Mouse (Mus musculus): ENCODE measurements around the gene Olfr1537. TPM values are rescaled to one million over a fixed set of nuclear protein-coding genes. Genes with fewer than 3 reads are reported as not detected.

Gene Olfr1537
- not detected in 2 replicates for polyA plus RNA-seq (2016; fragmentation: Nextera tagmentation; extraction: Ambion mirVana)

GRCm38 (mm10) chr9:39249894-39250293 is at the start of gene Olfr1537:
Olfr1537 (minus strand) TSS chr9:39249994.
- no peaks in the 10 kb centered on the region for H3K9me3 ChIP-seq (replicated peaks)
- WGBS = 80% methylated on average over 1 of the region's 1 CpGs
- no peaks in the 10 kb centered on the region for H3K4me1 ChIP-seq
- no peak within 1 kb of the TSS for H3K9ac ChIP-seq
- no peak within 1 kb of the TSS for H3K27ac ChIP-seq
- no peak within 1 kb of the TSS for H3K4me2 ChIP-seq (replicated peaks)
- no peak for ATAC-seq (ENCODE audit: low FRiP score)
- no peak within 1 kb of the TSS for H3K4me3 ChIP-seq
- H3K36me3 ChIP-seq = no peaks in the 10 kb centered on the region
- no peaks in the 10 kb centered on the region for H3K27me3 ChIP-seq

DNA sequence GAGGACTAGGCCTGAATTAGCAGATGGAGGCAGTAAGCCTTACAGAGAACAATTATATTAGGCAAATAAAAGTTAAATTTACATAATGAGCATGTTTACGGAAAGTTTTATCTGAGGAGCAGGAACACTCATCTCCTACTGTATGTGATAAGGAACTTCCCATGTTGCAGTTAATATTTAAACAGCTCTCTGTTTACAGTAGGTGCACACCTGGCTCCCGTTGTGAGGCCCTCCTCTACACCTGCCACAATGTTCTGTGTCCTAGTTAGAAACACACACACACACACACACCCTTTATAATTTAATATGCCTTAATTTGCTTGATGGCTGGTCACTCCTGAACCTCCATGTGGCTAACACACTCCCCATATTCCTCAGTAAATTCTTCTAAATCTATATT is 37.3 kb upstream of the Olfr1537 start:
- Histone ChIP-seq H3K27me3 (no peaks in the 10 kb centered on the region), H3K9me3 (replicated peaks) (no peaks in the 10 kb centered on the region), H3K36me3 (no peaks in the 10 kb centered on the region), H3K27ac (no peak overlapping the region), H3K9ac (no peak overlapping the region), H3K4me3 (no peak overlapping the region), H3K4me2 (replicated peaks) (no peak overlapping the region), H3K4me1 (no peaks in the 10 kb centered on the region)
- WGBS = 88% methylated on average over 2 of the region's 2 CpGs
- no peak for ATAC-seq (ENCODE audit: low FRiP score)

GRCm38 (mm10) chr9:39276718-39277117 is 26.9 kb upstream of the Olfr1537 start, which contains the start of gene Olfr945:
Olfr945 (minus strand) TSS chr9:39276818.
- H3K9me3 ChIP-seq (replicated peaks) = no peaks in the 10 kb centered on the region
- no peak within 1 kb of the TSS for H3K4me3 ChIP-seq
- H3K36me3 ChIP-seq = no peaks in the 10 kb centered on the region
- H3K4me1 ChIP-seq = no peaks in the 10 kb centered on the region
- ATAC-seq (ENCODE audit: low FRiP score) = no peak
- no peak within 1 kb of the TSS for H3K9ac ChIP-seq
- no peak within 1 kb of the TSS for H3K27ac ChIP-seq
- no peak within 1 kb of the TSS for H3K4me2 ChIP-seq (replicated peaks)
- WGBS = 88% methylated on average over 3 of the region's 3 CpGs
- H3K27me3 ChIP-seq = no peaks in the 10 kb centered on the region

GRCm38 (mm10) chr9:39201620-39202019 is 48.2 kb downstream of the Olfr1537 start, which contains the start of gene Olfr944:
Olfr944 (plus strand) TSS chr9:39201920.
- Histone ChIP-seq H3K4me3 (no peak within 1 kb of the TSS), H3K9ac (no peak within 1 kb of the TSS), H3K36me3 (no peaks in the 10 kb centered on the region), H3K4me2 (replicated peaks) (no peak within 1 kb of the TSS), H3K27me3 (no peaks in the 10 kb centered on the region), H3K9me3 (replicated peaks) (no peaks in the 10 kb centered on the region), H3K27ac (no peak within 1 kb of the TSS), H3K4me1 (no peaks in the 10 kb centered on the region)
- ATAC-seq (ENCODE audit: low FRiP score) = no peak

Other genes with a start within 250 kb of the Olfr1537 start
- not detected in 2 replicates for gene Olfr146, start 226.6 kb downstream of the Olfr1537 start, polyA plus RNA-seq (2016; fragmentation: Nextera tagmentation; extraction: Ambion mirVana)
- gene Olfr937, start 185.0 kb downstream of the Olfr1537 start, polyA plus RNA-seq (2016; fragmentation: Nextera tagmentation; extraction: Ambion mirVana) = not detected in 2 replicates
- gene Olfr938, start 171.1 kb downstream of the Olfr1537 start, polyA plus RNA-seq (2016; fragmentation: Nextera tagmentation; extraction: Ambion mirVana) = not detected in 2 replicates
- gene Olfr27, start 121.9 kb downstream of the Olfr1537 start, polyA plus RNA-seq (2016; fragmentation: Nextera tagmentation; extraction: Ambion mirVana) = not detected in 2 replicates
- gene Olfr943, start 83.7 kb downstream of the Olfr1537 start, polyA plus RNA-seq (2016; fragmentation: Nextera tagmentation; extraction: Ambion mirVana) = not detected in 2 replicates
- gene Olfr944, start 48.1 kb downstream of the Olfr1537 start, polyA plus RNA-seq (2016; fragmentation: Nextera tagmentation; extraction: Ambion mirVana) = not detected in 2 replicates
- gene Olfr945, start 26.8 kb upstream of the Olfr1537 start, polyA plus RNA-seq (2016; fragmentation: Nextera tagmentation; extraction: Ambion mirVana) = not detected in 2 replicates
- gene Olfr948, start 76.1 kb upstream of the Olfr1537 start, polyA plus RNA-seq (2016; fragmentation: Nextera tagmentation; extraction: Ambion mirVana) = not detected in 2 replicates
- not detected in 2 replicates for gene Olfr951, start 137.4 kb upstream of the Olfr1537 start, polyA plus RNA-seq (2016; fragmentation: Nextera tagmentation; extraction: Ambion mirVana)
- not detected in 2 replicates for gene Olfr952, start 177.2 kb upstream of the Olfr1537 start, polyA plus RNA-seq (2016; fragmentation: Nextera tagmentation; extraction: Ambion mirVana)
- gene Olfr954, start 206.7 kb upstream of the Olfr1537 start, polyA plus RNA-seq (2016; fragmentation: Nextera tagmentation; extraction: Ambion mirVana) = not detected in 2 replicates
- not detected in 2 replicates for gene Olfr955, start 221.9 kb upstream of the Olfr1537 start, polyA plus RNA-seq (2016; fragmentation: Nextera tagmentation; extraction: Ambion mirVana)
- not detected in 2 replicates for gene Olfr44, start 244.0 kb upstream of the Olfr1537 start, polyA plus RNA-seq (2016; fragmentation: Nextera tagmentation; extraction: Ambion mirVana)

Data from hindbrain, embryonic 12.5 days (tissue).